Mouse (Mus musculus): ENCODE measurements around the gene Nsg2.

DNA sequence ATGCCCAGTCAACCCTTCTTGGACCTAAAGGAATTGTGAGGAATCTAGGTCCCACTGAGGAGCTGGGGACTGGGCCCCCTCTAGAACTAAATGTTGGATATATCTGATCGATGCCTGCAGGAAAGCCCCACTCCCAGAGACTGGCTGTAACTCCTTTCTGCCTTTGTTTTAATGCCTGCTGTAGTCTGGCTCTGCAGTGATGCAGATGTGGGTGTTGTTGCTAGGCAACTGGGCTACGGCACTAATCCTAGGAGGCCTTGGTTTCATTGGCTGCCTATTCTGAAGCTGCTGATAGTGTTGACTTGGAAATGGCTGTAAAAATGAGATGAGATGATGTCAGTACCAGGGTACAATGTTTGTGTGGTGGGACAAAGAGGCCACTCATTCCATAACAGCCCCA is 87.1 kb downstream of the Nsg2 start:
- TF ChIP-seq CTCF (IDR thresholded peaks at IDR 0.05; ENCODE audit: borderline replicate concordance, control insufficient read depth, extremely low read depth, insufficient read depth, low read length, poor library complexity) (no peak), POLR2A (IDR thresholded peaks at IDR 0.05; ENCODE audit: control insufficient read depth, extremely low read depth, insufficient read depth, low read length, poor library complexity) (no peak)
